Mouse (Mus musculus): ENCODE data around the gene Fgd2. TPM values are rescaled to one million over a fixed set of nuclear protein-coding genes. Genes with fewer than 3 reads are reported as not detected.

The Fgd2 gene
- polyA plus RNA-seq, 1 experiment from 2014 or later, result 2.0 TPM

- Histone ChIP-seq H3K4me2 (no peak overlapping the region), H3K27me3 (replicated peaks) (no peaks in the 10 kb centered on the region), H3K9ac (no peak overlapping the region), H3K36me3 (peaks cover 81% of the 10 kb centered on the region), H3K4me3 (no peak overlapping the region), H3K9me3 (replicated peaks) (no peaks in the 10 kb centered on the region), H3K27ac (ENCODE audit: poor library complexity, severe bottlenecking) (0 out of 2 replicates have a peak overlapping the region, but pooled peaks have one; percentile 21), H3K4me1 (replicated peaks) (peaks cover 29% of the 10 kb centered on the region)
- WGBS, result 93% methylated on average over 9 of the region's 9 CpGs
- ATAC-seq (ENCODE audit: insufficient number of reproducible peaks, low FRiP score), result no peak
These were observed 22.5 kb upstream of the Fgd2 start for GRCm38 (mm10) chr17:29337979-29338823.

GRCm38 (mm10) chr17:29339170-29339768 is 21.4 kb upstream of the Fgd2 start:
- no peak overlapping the region for H3K4me3 ChIP-seq
- WGBS, result 79% methylated on average over 11 of the region's 11 CpGs
- H3K27ac ChIP-seq (ENCODE audit: poor library complexity, severe bottlenecking), result peak overlapping the region; percentile 21
- ATAC-seq (ENCODE audit: insufficient number of reproducible peaks, low FRiP score), result no peak
- H3K4me2 ChIP-seq, result no peak overlapping the region
- H3K27me3 ChIP-seq (replicated peaks), result no peaks in the 10 kb centered on the region
- H3K36me3 ChIP-seq, result peaks cover 81% of the 10 kb centered on the region
- H3K4me1 ChIP-seq (replicated peaks), result peaks cover 38% of the 10 kb centered on the region
- no peak overlapping the region for H3K9ac ChIP-seq
- H3K9me3 ChIP-seq (replicated peaks), result no peaks in the 10 kb centered on the region

DNA sequence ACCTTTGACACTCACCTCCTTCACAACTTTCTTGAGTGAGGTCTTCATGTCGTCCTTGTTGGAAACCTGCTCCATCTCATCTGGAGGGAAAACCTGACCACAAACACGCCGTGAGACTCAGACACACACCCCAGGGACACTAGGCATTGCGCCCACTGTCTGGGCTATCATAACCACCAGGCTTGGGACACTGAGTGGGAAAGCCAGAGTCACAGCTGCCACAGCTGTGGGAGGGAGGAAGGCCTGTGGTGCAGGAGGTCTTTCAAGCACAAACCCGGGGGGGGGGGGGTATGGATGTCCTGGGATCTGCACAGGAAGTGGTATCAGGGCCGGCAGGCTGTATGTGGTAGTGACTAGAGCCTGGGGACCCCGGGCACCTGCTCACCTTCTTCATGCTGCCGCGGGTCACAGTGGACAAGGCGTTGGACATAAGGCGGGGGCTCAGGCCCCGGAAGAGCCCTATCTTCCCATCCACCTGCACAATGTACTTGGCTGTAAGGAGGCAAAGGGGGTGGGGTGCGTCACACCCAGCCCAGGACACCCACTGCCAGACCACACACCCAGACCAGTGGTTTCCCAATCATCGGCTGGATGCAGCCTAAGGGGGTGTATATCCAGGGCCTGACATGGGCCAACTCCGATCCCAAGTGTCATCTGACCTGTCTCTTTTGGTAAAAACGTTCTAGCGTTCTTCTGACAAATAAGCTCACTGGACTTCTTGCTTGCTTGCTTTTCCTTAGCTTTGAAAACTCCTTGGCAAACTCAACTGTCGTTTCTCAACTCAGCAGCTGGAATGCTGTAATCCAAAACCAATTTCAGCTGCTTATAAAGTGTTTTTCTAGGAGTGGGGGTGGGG is 20.1 kb upstream of the Fgd2 start:
- Histone ChIP-seq H3K27ac (ENCODE audit: poor library complexity, severe bottlenecking) (peak overlapping the region; percentile 89), H3K9ac (peak overlapping the region; percentile 51), H3K4me3 (no peak overlapping the region), H3K27me3 (replicated peaks) (no peaks in the 10 kb centered on the region), H3K4me1 (replicated peaks) (peaks cover 46% of the 10 kb centered on the region), H3K9me3 (replicated peaks) (no peaks in the 10 kb centered on the region), H3K4me2 (0 out of 2 replicates have a peak overlapping the region, but pooled peaks have one; percentile 52), H3K36me3 (peaks cover 77% of the 10 kb centered on the region)
- WGBS, result 81% methylated on average over 18 of the region's 18 CpGs
- no peak for ATAC-seq (ENCODE audit: insufficient number of reproducible peaks, low FRiP score)

GRCm38 (mm10) chr17:29341591-29342003 is 19.1 kb upstream of the Fgd2 start:
- Histone ChIP-seq H3K36me3 (peaks cover 67% of the 10 kb centered on the region), H3K27me3 (replicated peaks) (no peaks in the 10 kb centered on the region), H3K4me3 (peak overlapping the region; percentile 4; the same call in 1 of the 2 replicates), H3K4me1 (replicated peaks) (peaks cover 56% of the 10 kb centered on the region), H3K4me2 (peak overlapping the region; percentile 52), H3K9ac (peak overlapping the region; percentile 49), H3K27ac (ENCODE audit: poor library complexity, severe bottlenecking) (peak overlapping the region; percentile 89), H3K9me3 (replicated peaks) (no peaks in the 10 kb centered on the region)
- peak; percentile 67 for ATAC-seq (ENCODE audit: insufficient number of reproducible peaks, low FRiP score)
- WGBS, result 11% methylated on average over 9 of the region's 9 CpGs

DNA sequence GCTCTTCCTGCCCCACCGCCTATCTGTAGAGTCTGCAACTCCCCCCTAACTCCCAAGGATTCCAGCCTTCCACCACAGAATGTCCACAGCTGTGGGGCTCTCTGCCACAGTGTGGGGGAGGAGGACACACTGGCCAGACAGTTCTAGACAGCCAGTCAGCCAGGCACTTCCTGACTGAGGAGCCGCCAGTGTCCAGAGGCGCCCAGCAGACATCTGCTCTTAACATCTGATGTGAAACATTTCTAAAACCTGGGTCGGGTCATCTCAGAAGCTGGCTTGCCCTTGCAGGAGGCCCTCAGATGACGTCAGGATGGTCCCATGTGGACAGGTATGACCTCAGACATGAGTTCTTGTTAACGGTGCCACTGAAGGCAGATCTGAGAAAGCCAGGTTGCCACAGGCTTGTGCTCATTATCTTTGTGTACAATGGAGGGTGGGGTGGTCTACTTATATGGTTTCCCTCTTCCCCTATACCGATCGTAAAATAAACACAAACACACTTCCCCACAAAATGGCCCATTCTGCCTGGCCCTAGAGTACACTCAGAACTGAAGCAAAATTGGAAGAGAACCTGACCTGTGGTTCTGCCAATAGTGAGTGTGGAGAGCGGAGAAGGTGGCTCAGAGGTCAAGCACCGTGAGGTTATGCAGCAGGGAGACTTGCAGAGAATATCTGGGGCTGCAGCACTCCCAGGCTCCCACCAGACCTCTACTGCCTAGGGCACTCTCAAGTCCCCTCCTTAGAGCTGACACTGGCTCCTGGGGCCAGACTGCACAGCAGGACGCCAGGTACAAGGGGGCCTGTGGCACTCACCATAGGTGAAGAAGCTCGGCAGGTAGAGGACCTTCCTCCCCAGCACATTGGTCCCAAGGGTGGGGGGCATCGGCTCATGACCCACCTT is 18.5 kb upstream of the Fgd2 start:
- H3K4me3 ChIP-seq, result peak overlapping the region; percentile 4; the same call in 1 of the 2 replicates
- peak overlapping the region; percentile 89 for H3K27ac ChIP-seq (ENCODE audit: poor library complexity, severe bottlenecking)
- H3K9ac ChIP-seq, result peak overlapping the region; percentile 49
- peak overlapping the region; percentile 52 for H3K4me2 ChIP-seq
- H3K9me3 ChIP-seq (replicated peaks), result no peaks in the 10 kb centered on the region
- peaks cover 57% of the 10 kb centered on the region for H3K4me1 ChIP-seq (replicated peaks)
- WGBS, result 25% methylated on average over 13 of the region's 13 CpGs
- ATAC-seq (ENCODE audit: insufficient number of reproducible peaks, low FRiP score), result peak; percentile 72
- H3K27me3 ChIP-seq (replicated peaks), result no peaks in the 10 kb centered on the region
- H3K36me3 ChIP-seq, result peaks cover 61% of the 10 kb centered on the region

GRCm38 (mm10) chr17:29343241-29343640 is 17.5 kb upstream of the Fgd2 start:
- H3K4me2 ChIP-seq, result no peak overlapping the region
- ATAC-seq (ENCODE audit: insufficient number of reproducible peaks, low FRiP score), result no peak
- H3K27me3 ChIP-seq (replicated peaks), result no peaks in the 10 kb centered on the region
- H3K4me3 ChIP-seq, result no peak overlapping the region
- no peak overlapping the region for H3K9ac ChIP-seq
- H3K9me3 ChIP-seq (replicated peaks), result no peaks in the 10 kb centered on the region
- peaks cover 51% of the 10 kb centered on the region for H3K36me3 ChIP-seq
- 82% methylated on average over 5 of the region's 5 CpGs for WGBS
- H3K27ac ChIP-seq (ENCODE audit: poor library complexity, severe bottlenecking), result no peak overlapping the region
- peaks cover 61% of the 10 kb centered on the region for H3K4me1 ChIP-seq (replicated peaks)

DNA sequence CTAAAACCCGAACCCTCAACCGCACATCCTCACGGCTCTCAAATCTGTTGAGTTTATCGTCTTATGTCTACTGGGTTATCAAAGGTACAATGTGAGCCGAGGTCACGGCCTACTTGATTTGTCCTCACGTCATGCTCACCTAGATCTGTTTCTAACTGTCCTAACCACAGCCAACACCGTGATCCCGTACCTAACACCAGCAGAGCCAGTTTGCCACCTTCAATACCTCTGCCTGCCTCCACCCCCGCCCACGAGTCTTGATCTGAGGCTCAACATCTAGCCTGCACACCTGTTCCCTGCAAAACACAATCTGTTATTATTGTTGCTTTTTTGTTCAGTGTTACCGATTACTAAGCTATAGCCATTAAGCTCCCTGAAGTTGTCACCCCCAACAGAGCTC is 15.4 kb upstream of the Fgd2 start:
- H3K4me2 ChIP-seq, result peak overlapping the region; percentile 89
- no peaks in the 10 kb centered on the region for H3K9me3 ChIP-seq (replicated peaks)
- no peak overlapping the region for H3K4me3 ChIP-seq
- no peaks in the 10 kb centered on the region for H3K27me3 ChIP-seq (replicated peaks)
- peaks cover 64% of the 10 kb centered on the region for H3K4me1 ChIP-seq (replicated peaks)
- WGBS, result 78% methylated on average over 12 of the region's 12 CpGs
- no peak for ATAC-seq (ENCODE audit: insufficient number of reproducible peaks, low FRiP score)
- H3K9ac ChIP-seq, result no peak overlapping the region; the same call in 1 of the 2 replicates
- H3K36me3 ChIP-seq, result peaks cover 31% of the 10 kb centered on the region
- H3K27ac ChIP-seq (ENCODE audit: poor library complexity, severe bottlenecking), result peak overlapping the region; percentile 36; the same call in 1 of the 2 replicates

- H3K9ac ChIP-seq, result peak overlapping the region; percentile 98
- no peak for ATAC-seq (ENCODE audit: insufficient number of reproducible peaks, low FRiP score)
- H3K9me3 ChIP-seq (replicated peaks), result no peaks in the 10 kb centered on the region
- peak overlapping the region; percentile 98 for H3K4me3 ChIP-seq
- peaks cover 50% of the 10 kb centered on the region for H3K4me1 ChIP-seq (replicated peaks)
- peak overlapping the region; percentile 91 for H3K27ac ChIP-seq (ENCODE audit: poor library complexity, severe bottlenecking)
- H3K27me3 ChIP-seq (replicated peaks), result no peaks in the 10 kb centered on the region
- H3K4me2 ChIP-seq, result peak overlapping the region; percentile 89
- WGBS, result 2% methylated on average over 11 of the region's 11 CpGs
- peaks cover 25% of the 10 kb centered on the region for H3K36me3 ChIP-seq
These were observed 14.1 kb upstream of the Fgd2 start for GRCm38 (mm10) chr17:29346496-29347125.

- peak overlapping the region; percentile 91 for H3K27ac ChIP-seq (ENCODE audit: poor library complexity, severe bottlenecking)
- H3K9ac ChIP-seq, result peak overlapping the region; percentile 98
- peak overlapping the region; percentile 89 for H3K4me2 ChIP-seq
- no peaks in the 10 kb centered on the region for H3K9me3 ChIP-seq (replicated peaks)
- peaks cover 25% of the 10 kb centered on the region for H3K36me3 ChIP-seq
- peak overlapping the region; percentile 98 for H3K4me3 ChIP-seq
- no peaks in the 10 kb centered on the region for H3K27me3 ChIP-seq (replicated peaks)
- WGBS, result under 1% methylated on average over 45 of the region's 45 CpGs
- peaks cover 45% of the 10 kb centered on the region for H3K4me1 ChIP-seq (replicated peaks)
- peak; percentile 24 for ATAC-seq (ENCODE audit: insufficient number of reproducible peaks, low FRiP score)
These were observed 13.5 kb upstream of the Fgd2 start for GRCm38 (mm10) chr17:29347126-29347644.
